Mouse (Mus musculus): ENCODE data around the gene Itprid2. TPM values are rescaled to one million over a fixed set of nuclear protein-coding genes. Genes with fewer than 3 reads are reported as not detected.

Itprid2 gene
- polyA plus RNA-seq, 1 experiment from 2014 or later: 7.9 TPM

GRCm38 (mm10) chr2:79618145-79618544 lies 17.0 kb upstream of the Itprid2 start:
- no peak for ATAC-seq (ENCODE audit: insufficient number of reproducible peaks, insufficient read depth, low FRiP score, low TSS enrichment, low read depth)
- Histone ChIP-seq H3K9me3 (no peaks in the 10 kb centered on the region), H3K4me3 (replicated peaks) (no peak overlapping the region), H3K4me2 (no peak overlapping the region), H3K36me3 (no peaks in the 10 kb centered on the region), H3K4me1 (replicated peaks) (no peaks in the 10 kb centered on the region), H3K27ac (no peak overlapping the region), H3K27me3 (no peaks in the 10 kb centered on the region), H3K9ac (replicated peaks) (no peak overlapping the region)
- 83% methylated on average over 2 of the region's 2 CpGs for WGBS

DNA sequence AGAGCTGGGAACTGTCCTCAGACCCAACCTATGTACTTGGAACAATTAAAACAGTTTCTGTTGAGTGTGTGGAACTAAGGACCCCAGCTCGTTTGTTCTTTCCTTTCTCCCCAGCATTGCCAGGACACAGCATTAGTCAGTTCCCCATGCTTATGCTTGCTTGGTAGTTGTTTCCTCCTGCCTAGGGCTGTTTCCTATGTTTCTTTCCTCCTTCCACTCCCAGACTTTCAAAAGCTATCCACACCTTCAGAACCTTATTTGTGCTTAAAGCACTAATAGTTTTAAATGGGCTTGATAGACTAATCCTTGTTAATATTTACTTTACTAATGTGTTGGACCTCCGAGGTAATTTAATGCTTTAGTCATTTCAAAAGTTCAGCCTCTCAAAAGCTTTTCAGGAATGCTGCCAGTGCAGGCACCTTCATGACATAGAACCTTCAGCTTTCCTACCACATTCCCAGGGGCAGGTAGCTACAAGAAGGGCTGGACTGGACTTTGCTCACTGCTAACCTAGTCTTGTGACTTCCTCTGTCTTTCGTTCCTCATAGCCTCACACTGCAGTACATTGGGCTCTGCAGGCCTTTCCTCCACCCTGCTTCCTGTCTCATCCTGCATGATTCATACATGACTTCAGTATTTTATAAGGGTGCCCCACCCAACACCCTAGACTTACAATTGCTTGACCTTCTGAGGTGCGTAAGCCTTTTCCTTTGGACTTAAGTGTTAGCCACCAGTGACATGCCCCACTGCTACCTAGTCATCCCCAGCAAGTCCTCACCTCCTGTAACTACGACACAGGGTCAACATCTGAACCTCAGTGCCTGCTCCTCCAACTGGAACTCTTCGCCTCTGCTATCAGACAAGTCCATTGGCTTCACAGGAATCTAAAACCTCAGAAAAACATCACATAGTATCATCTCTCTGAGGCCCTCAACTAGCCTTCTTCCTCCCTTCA lies 16.3 kb upstream of the Itprid2 start:
- no peaks in the 10 kb centered on the region for H3K9me3 ChIP-seq
- no peak overlapping the region for H3K27ac ChIP-seq
- no peaks in the 10 kb centered on the region for H3K27me3 ChIP-seq
- ATAC-seq (ENCODE audit: insufficient number of reproducible peaks, insufficient read depth, low FRiP score, low TSS enrichment, low read depth): no peak
- H3K36me3 ChIP-seq: no peaks in the 10 kb centered on the region
- no peak overlapping the region for H3K4me2 ChIP-seq
- H3K9ac ChIP-seq (replicated peaks): no peak overlapping the region
- 78% methylated on average over 6 of the region's 6 CpGs for WGBS
- H3K4me3 ChIP-seq (replicated peaks): no peak overlapping the region
- H3K4me1 ChIP-seq (replicated peaks): no peaks in the 10 kb centered on the region

GRCm38 (mm10) chr2:79623256-79623655 lies 11.9 kb upstream of the Itprid2 start:
- Histone ChIP-seq H3K4me1 (replicated peaks) (no peaks in the 10 kb centered on the region), H3K9me3 (no peaks in the 10 kb centered on the region), H3K27ac (no peak overlapping the region), H3K27me3 (no peaks in the 10 kb centered on the region), H3K4me3 (replicated peaks) (no peak overlapping the region), H3K36me3 (no peaks in the 10 kb centered on the region), H3K4me2 (no peak overlapping the region), H3K9ac (replicated peaks) (no peak overlapping the region)
- WGBS: 90% methylated on average over 4 of the region's 4 CpGs
- no peak for ATAC-seq (ENCODE audit: insufficient number of reproducible peaks, insufficient read depth, low FRiP score, low TSS enrichment, low read depth)

DNA sequence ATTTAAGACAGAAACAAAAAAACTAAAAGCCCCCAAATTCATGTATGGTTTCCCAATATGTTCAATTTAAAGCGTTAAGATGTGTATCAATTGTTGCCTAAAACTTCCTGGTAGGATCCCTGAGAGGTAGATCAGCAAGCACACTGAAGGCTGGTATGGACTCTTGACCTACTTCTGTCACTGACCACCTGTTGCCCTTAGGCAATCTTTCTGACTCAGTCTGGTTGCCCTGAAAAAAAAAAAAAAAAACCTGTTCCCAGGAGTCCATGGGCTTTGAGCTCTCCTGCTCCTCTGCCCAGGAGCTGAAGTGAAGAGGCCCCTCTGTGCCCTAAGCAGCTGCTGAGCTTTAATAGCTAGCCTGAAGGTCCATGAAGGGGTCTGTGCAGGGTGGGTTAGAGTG lies 7.5 kb upstream of the Itprid2 start:
- no peak overlapping the region for H3K4me2 ChIP-seq
- H3K36me3 ChIP-seq: no peaks in the 10 kb centered on the region
- 80% methylated on average over 1 of the region's 1 CpGs for WGBS
- H3K9me3 ChIP-seq: no peaks in the 10 kb centered on the region
- H3K27me3 ChIP-seq: no peaks in the 10 kb centered on the region
- no peaks in the 10 kb centered on the region for H3K4me1 ChIP-seq (replicated peaks)
- H3K9ac ChIP-seq (replicated peaks): no peak overlapping the region
- no peak overlapping the region for H3K4me3 ChIP-seq (replicated peaks)
- ATAC-seq (ENCODE audit: insufficient number of reproducible peaks, insufficient read depth, low FRiP score, low TSS enrichment, low read depth): no peak
- H3K27ac ChIP-seq: no peak overlapping the region

DNA sequence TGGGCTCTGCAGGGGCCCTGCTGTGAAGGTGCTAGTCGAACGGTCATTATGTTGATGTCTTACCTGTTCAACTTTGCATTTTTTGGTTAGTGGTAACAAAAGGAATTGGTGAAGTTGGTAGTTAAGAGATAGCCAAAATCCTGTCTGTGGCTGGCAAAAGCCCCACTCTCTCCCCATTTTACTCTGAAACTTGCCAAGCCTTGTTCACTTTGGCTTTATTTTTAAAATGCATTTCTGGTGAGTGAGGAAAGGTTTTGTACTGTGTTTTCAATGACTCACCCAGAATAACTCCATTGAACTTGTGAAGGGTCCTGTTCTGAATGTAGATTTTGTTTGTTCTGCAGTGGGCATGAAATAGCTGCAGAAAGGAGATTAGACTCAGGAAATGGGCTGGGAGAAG lies 4.9 kb upstream of the Itprid2 start:
- Histone ChIP-seq H3K4me3 (replicated peaks) (no peak overlapping the region), H3K27ac (no peak overlapping the region), H3K4me2 (no peak overlapping the region), H3K27me3 (no peaks in the 10 kb centered on the region), H3K9ac (replicated peaks) (no peak overlapping the region), H3K36me3 (no peaks in the 10 kb centered on the region), H3K4me1 (replicated peaks) (no peaks in the 10 kb centered on the region), H3K9me3 (no peaks in the 10 kb centered on the region)
- 73% methylated on average over 2 of the region's 2 CpGs for WGBS
- no peak for ATAC-seq (ENCODE audit: insufficient number of reproducible peaks, insufficient read depth, low FRiP score, low TSS enrichment, low read depth)

DNA sequence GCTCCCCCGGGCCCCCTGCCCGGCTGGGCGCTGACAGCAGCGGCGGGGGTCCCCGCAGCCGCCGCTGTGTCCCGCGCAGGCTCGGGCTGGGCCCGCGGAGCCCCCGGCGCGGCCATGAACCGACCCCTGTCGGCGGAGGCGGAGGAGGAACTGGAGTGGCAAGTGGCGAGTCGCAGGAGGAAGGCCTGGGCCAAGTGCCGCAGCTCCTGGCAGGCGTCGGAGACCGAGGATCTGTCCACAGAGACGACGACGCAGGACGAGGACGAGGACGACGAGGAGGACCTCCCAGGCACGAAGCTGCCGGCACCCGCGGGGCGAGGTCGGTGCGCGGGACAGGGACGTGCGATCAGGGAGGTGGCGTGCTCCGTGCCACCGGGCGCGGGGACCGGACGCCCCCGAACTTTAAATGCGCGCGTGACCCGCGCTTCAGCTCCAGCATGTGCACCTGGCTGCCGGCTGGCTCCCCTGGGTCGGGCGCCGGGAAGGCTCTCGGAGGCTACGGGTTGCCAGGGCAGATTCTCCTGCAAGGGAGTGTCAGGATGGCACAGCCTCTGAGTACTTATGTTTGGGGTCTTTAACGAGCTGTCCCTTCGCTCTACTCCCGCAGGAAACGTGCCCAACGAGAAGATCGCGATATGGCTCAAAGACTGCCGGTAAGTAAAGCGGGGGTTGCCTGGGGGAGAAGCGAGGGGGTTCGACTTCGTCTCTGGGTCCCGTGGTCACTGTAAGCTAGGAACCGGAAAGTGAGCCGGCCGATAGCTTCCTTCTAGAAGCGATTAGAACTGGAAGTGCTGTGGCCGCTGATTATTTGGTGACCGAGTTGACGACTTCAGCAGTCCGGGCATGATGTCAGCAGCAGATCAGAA lies 507 bp downstream of the Itprid2 start:
- peak overlapping the region; percentile 77 for H3K4me3 ChIP-seq (replicated peaks)
- H3K4me2 ChIP-seq: peak overlapping the region; percentile 84
- peaks cover 22% of the 10 kb centered on the region for H3K4me1 ChIP-seq (replicated peaks)
- no peaks in the 10 kb centered on the region for H3K27me3 ChIP-seq
- WGBS: under 1% methylated on average over 81 of the region's 83 CpGs
- peak overlapping the region; percentile 85 for H3K27ac ChIP-seq
- H3K9ac ChIP-seq (replicated peaks): peak overlapping the region; percentile 83
- H3K9me3 ChIP-seq: no peaks in the 10 kb centered on the region
- no peaks in the 10 kb centered on the region for H3K36me3 ChIP-seq
- no peak; the same call in none of the 2 replicates for ATAC-seq (ENCODE audit: insufficient number of reproducible peaks, insufficient read depth, low FRiP score, low TSS enrichment, low read depth)

DNA sequence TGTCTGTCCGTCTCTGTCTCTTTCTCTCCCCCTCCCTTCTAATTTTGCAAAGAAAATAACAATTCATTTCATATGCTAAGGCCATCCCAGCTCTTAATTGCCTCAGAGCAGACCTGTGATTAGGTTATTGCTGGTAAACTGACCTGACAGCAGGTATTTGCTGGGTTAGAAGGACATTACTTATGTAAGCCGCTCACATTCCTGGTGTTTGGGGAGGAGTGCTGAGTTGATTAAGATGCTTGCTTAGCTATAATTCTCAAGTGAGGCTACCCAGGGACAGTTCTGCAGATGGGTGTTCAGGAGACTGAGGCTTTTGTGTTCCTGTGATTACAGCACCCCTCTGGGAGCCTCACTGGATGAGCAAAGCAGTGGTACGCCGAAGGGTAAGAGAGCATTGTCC lies 3.8 kb downstream of the Itprid2 start:
- Histone ChIP-seq H3K27me3 (no peaks in the 10 kb centered on the region), H3K9me3 (no peaks in the 10 kb centered on the region), H3K27ac (no peak overlapping the region), H3K36me3 (peaks cover 18% of the 10 kb centered on the region), H3K4me1 (replicated peaks) (peaks cover 22% of the 10 kb centered on the region), H3K4me2 (peak overlapping the region; percentile 15), H3K4me3 (replicated peaks) (no peak overlapping the region), H3K9ac (replicated peaks) (0 out of 2 replicates have a peak overlapping the region, but pooled peaks have one; percentile 6)
- no peak for ATAC-seq (ENCODE audit: insufficient number of reproducible peaks, insufficient read depth, low FRiP score, low TSS enrichment, low read depth)
- 69% methylated on average over 4 of the region's 4 CpGs for WGBS

GRCm38 (mm10) chr2:79646237-79646688 lies 11.1 kb downstream of the Itprid2 start:
- Histone ChIP-seq H3K4me3 (replicated peaks) (no peak overlapping the region), H3K4me2 (no peak overlapping the region), H3K9ac (replicated peaks) (no peak overlapping the region), H3K4me1 (replicated peaks) (0 out of 2 replicates have a peak, but pooled peaks cover 5% of the 10 kb centered on the region), H3K27ac (no peak overlapping the region), H3K27me3 (no peaks in the 10 kb centered on the region), H3K9me3 (no peaks in the 10 kb centered on the region), H3K36me3 (peaks cover 42% of the 10 kb centered on the region)
- ATAC-seq (ENCODE audit: insufficient number of reproducible peaks, insufficient read depth, low FRiP score, low TSS enrichment, low read depth): no peak
- 54% methylated on average over 4 of the region's 4 CpGs for WGBS

DNA sequence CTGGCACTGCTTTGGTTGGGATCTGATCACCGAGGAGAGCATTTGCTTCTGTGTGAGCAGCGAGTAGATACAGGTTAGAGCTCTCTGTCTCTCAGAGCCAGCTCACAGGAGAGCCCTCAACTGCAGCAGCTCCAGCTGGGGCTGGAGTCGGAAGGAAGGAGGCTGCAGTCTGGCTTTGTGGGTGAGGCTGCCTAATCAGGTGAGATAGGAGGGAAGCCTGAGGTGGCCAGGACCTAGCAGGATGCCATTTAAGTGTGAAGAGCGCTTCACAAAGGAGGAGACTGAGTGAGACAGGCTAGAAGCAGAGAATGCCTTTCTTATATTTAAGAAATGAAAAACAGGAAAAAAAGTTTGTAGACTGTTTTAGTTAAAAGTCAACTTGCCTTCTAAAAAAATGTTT lies 11.9 kb downstream of the Itprid2 start:
- Histone ChIP-seq H3K27me3 (no peaks in the 10 kb centered on the region), H3K9ac (replicated peaks) (no peak overlapping the region), H3K4me3 (replicated peaks) (no peak overlapping the region), H3K36me3 (peaks cover 40% of the 10 kb centered on the region), H3K27ac (no peak overlapping the region), H3K4me2 (no peak overlapping the region), H3K9me3 (no peaks in the 10 kb centered on the region), H3K4me1 (replicated peaks) (0 out of 2 replicates have a peak, but pooled peaks cover 6% of the 10 kb centered on the region)
- 56% methylated on average over 4 of the region's 4 CpGs for WGBS
- ATAC-seq (ENCODE audit: insufficient number of reproducible peaks, insufficient read depth, low FRiP score, low TSS enrichment, low read depth): no peak

DNA sequence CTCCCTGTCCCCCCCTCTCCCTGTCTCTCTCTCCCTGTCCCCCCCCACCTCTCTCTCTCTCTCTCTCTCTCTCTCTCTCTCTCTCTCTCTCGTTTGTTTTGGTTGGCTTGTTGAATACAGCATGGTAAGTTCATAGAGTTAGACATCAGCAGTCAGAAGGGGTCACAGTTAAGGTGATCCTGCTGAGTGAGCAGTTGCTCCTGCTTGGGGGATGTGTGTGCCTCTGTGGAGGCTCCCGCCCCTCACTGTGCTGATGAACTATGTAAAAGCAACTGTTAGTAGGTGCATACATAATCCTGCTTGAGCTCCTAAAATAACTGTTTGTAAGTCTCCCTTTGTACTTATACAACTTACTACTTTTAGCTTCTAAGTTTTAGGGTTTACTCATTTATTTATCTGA lies 12.6 kb downstream of the Itprid2 start:
- Histone ChIP-seq H3K9me3 (no peaks in the 10 kb centered on the region), H3K27me3 (no peaks in the 10 kb centered on the region), H3K27ac (no peak overlapping the region), H3K36me3 (peaks cover 34% of the 10 kb centered on the region), H3K4me3 (replicated peaks) (no peak overlapping the region), H3K4me2 (no peak overlapping the region), H3K9ac (replicated peaks) (no peak overlapping the region), H3K4me1 (replicated peaks) (0 out of 2 replicates have a peak, but pooled peaks cover 6% of the 10 kb centered on the region)
- no peak for ATAC-seq (ENCODE audit: insufficient number of reproducible peaks, insufficient read depth, low FRiP score, low TSS enrichment, low read depth)
- WGBS: 42% methylated on average over 2 of the region's 2 CpGs

- H3K4me1 ChIP-seq (replicated peaks): 0 out of 2 replicates have a peak, but pooled peaks cover 6% of the 10 kb centered on the region
- no peaks in the 10 kb centered on the region for H3K27me3 ChIP-seq
- H3K27ac ChIP-seq: no peak overlapping the region
- H3K4me3 ChIP-seq (replicated peaks): no peak overlapping the region
- no peak overlapping the region for H3K4me2 ChIP-seq
- peaks cover 21% of the 10 kb centered on the region for H3K36me3 ChIP-seq
- WGBS: 82% methylated on average over 3 of the region's 3 CpGs
- H3K9me3 ChIP-seq: no peaks in the 10 kb centered on the region
- H3K9ac ChIP-seq (replicated peaks): no peak overlapping the region
- ATAC-seq (ENCODE audit: insufficient number of reproducible peaks, insufficient read depth, low FRiP score, low TSS enrichment, low read depth): no peak
Observed at GRCm38 (mm10) chr2:79651185-79651584, 16.0 kb downstream of the Itprid2 start.

All from limb, embryonic 12.5 days (tissue).